24 mouse cellular contexts compared by ENCODE assay signal in the genomic region with DNA sequence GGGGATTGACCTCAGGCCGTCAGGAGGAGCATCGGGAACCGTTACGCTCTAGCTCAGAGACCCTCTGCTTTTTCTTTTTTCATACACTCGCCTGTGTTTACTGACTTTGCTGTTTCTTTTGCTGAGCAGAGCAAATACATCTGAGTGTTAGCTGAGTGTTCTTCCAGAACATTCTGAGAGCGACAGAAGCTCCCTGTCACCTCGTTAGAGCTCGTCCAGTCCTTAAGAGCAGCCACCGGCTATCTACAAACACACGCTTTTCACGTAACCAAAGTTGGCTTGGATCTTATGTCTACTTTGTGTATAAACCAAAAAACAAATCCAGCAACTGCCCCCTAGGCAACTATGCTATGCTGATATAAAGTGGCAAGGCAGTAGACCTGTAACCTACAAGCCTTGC. TPM values are rescaled to one million over a fixed set of nuclear protein-coding genes. Genes with fewer than 3 reads are reported as not detected.
DNase-seq lines count a peak whose midpoint lies in the region; ATAC-seq and TF ChIP-seq lines count a peak whose summit lies in the region.
"Had no signal": no experiment of that assay in that cellular context is flagged by ENCODE, and none has a peak within 500 bp of the region (broad histone marks: within the 10 kb centered on the region; RNA-seq: fewer than 3 reads in every experiment).

No protein-coding gene starts in this region.

- H3K27ac ChIP-seq in heart, embryonic 11.5 days (ENCODE audit: low read depth, low read length), result peak overlapping the region; percentile 86
- H3K27ac ChIP-seq in heart, embryonic 16.5 days (ENCODE audit: low read length), result peak overlapping the region; percentile 93
- peak overlapping the region; percentile 80 for H3K27ac ChIP-seq in lung, postnatal 0 days (ENCODE audit: low read length)
- no peak overlapping the region for H3K27ac ChIP-seq in kidney, embryonic 14.5 days (ENCODE audit: low read depth, low read length)
- H3K27ac ChIP-seq: embryonic facial prominence, embryonic 12.5 days; hindbrain, embryonic 10.5 days; hindbrain, embryonic 15.5 days; kidney, embryonic 15.5 days; liver, embryonic 14.5 days; macrophage had no signal

- ATAC-seq in heart, embryonic 11.5 days (replicated peaks; ENCODE audit: insufficient number of reproducible peaks, low FRiP score, low TSS enrichment), result no peak
- ATAC-seq in heart, embryonic 16.5 days (replicated peaks; ENCODE audit: extremely low read depth, insufficient read depth, low FRiP score), result no peak
- peak; percentile 90 for ATAC-seq in lung, postnatal 0 days
- no peak for ATAC-seq in kidney, embryonic 14.5 days (ENCODE audit: low FRiP score, low TSS enrichment)
- ATAC-seq: CD4-positive, CD25-positive, alpha-beta regulatory T cell, adult 4 months; forebrain, embryonic 14.5 days; inflammation-experienced regulatory T-cells, adult 6 months had no signal

- TF ChIP-seq CTCF in lung, postnatal 0 days (IDR thresholded peaks at IDR 0.05), result 0 out of 2 replicates have a peak, but pooled peaks have one; percentile 2

- 0 out of 2 replicates have a peak overlapping the region, but pooled peaks have one; percentile 16 for H3K9ac ChIP-seq in heart, embryonic 11.5 days (ENCODE audit: low read depth, low read length)
- 0 out of 2 replicates have a peak overlapping the region, but pooled peaks have one; percentile 33 for H3K9ac ChIP-seq in heart, embryonic 16.5 days (ENCODE audit: low read length)
- H3K9ac ChIP-seq in lung, postnatal 0 days (replicated peaks; ENCODE audit: low read depth), result no peak overlapping the region
- H3K9ac ChIP-seq in kidney, embryonic 14.5 days (ENCODE audit: low read depth, low read length), result no peak overlapping the region
- H3K9ac ChIP-seq: embryonic facial prominence, embryonic 12.5 days; hindbrain, embryonic 15.5 days; kidney, embryonic 15.5 days; liver, embryonic 14.5 days had no signal

- peaks cover 11% of the 10 kb centered on the region; the same call in 1 of the 2 replicates for H3K36me3 ChIP-seq in heart, embryonic 11.5 days (ENCODE audit: control insufficient read depth, insufficient read depth, low read length)
- peaks cover 42% of the 10 kb centered on the region for H3K36me3 ChIP-seq in heart, embryonic 16.5 days (ENCODE audit: control insufficient read depth, insufficient read depth)
- H3K36me3 ChIP-seq in lung, postnatal 0 days (ENCODE audit: insufficient read depth, low read length), result no peaks in the 10 kb centered on the region
- no peaks in the 10 kb centered on the region for H3K36me3 ChIP-seq in kidney, embryonic 14.5 days (ENCODE audit: control insufficient read depth, insufficient read depth, low read length)
- H3K36me3 ChIP-seq: embryonic facial prominence, embryonic 12.5 days; hindbrain, embryonic 10.5 days; hindbrain, embryonic 15.5 days; kidney, embryonic 15.5 days had no signal

- no peaks in the 10 kb centered on the region for H3K9me3 ChIP-seq in heart, embryonic 11.5 days (replicated peaks; ENCODE audit: control insufficient read depth, low read length)
- no peaks in the 10 kb centered on the region for H3K9me3 ChIP-seq in heart, embryonic 16.5 days (replicated peaks; ENCODE audit: control insufficient read depth, low read length)
- no peaks in the 10 kb centered on the region for H3K9me3 ChIP-seq in lung, postnatal 0 days (ENCODE audit: low read length)
- no peaks in the 10 kb centered on the region for H3K9me3 ChIP-seq in kidney, embryonic 14.5 days (ENCODE audit: control insufficient read depth, low read length)
- H3K9me3 ChIP-seq: embryonic facial prominence, embryonic 12.5 days; hindbrain, embryonic 10.5 days; hindbrain, embryonic 15.5 days; kidney, embryonic 15.5 days had no signal

- no peaks in the 10 kb centered on the region for H3K4me1 ChIP-seq in heart, embryonic 11.5 days (ENCODE audit: control insufficient read depth, insufficient read depth, low read length)
- H3K4me1 ChIP-seq in heart, embryonic 16.5 days (ENCODE audit: control insufficient read depth, insufficient read depth, low read length), result peaks cover 6% of the 10 kb centered on the region; the same call in 1 of the 2 replicates
- no peaks in the 10 kb centered on the region for H3K4me1 ChIP-seq in lung, postnatal 0 days (ENCODE audit: insufficient read depth, low read depth, low read length)
- no peaks in the 10 kb centered on the region for H3K4me1 ChIP-seq in kidney, embryonic 14.5 days (ENCODE audit: control insufficient read depth, insufficient read depth, low read length)
- H3K4me1 ChIP-seq: embryonic facial prominence, embryonic 12.5 days; hindbrain, embryonic 10.5 days; hindbrain, embryonic 15.5 days; kidney, embryonic 15.5 days had no signal

- peak; percentile 43; the same call in 1 of the 2 replicates for TF ChIP-seq EP300 in lung, postnatal 0 days (IDR thresholded peaks at IDR 0.05)

- DNase-seq in heart, postnatal 25 days (ENCODE audit: low spot score), result no peak
- DNase-seq in heart, adult 18-20 months, result no peak
- peak; percentile 88 for DNase-seq in lung, postnatal 0 days (ENCODE audit: low spot score)
- DNase-seq in lung, adult 18-20 months, result no peak
- DNase-seq: cerebellum, adult 11-12 months; cerebellum, adult 9-11 months; embryo, embryonic 11 days; liver; midbrain, embryonic 14.5 days; thymus, adult 2 months; thymus, postnatal 36 days had no signal

- intact Hi-C loops in heart, postnatal 25 days (cut with DNase I), result no loop called here

- H3K4me2 ChIP-seq in heart, embryonic 11.5 days, result no peak overlapping the region
- no peak overlapping the region for H3K4me2 ChIP-seq in heart, embryonic 16.5 days (ENCODE audit: low read depth, low read length)
- H3K4me2 ChIP-seq in lung, postnatal 0 days (replicated peaks; ENCODE audit: low read depth, low read length), result no peak overlapping the region
- H3K4me2 ChIP-seq in kidney, embryonic 14.5 days (replicated peaks; ENCODE audit: low read depth, low read length), result no peak overlapping the region
- H3K4me2 ChIP-seq: embryonic facial prominence, embryonic 12.5 days; hindbrain, embryonic 15.5 days; kidney, embryonic 15.5 days had no signal

- H3K27me3 ChIP-seq in heart, embryonic 11.5 days (ENCODE audit: control insufficient read depth, insufficient read depth, low read length), result no peaks in the 10 kb centered on the region
- H3K27me3 ChIP-seq in heart, embryonic 16.5 days (ENCODE audit: control insufficient read depth, insufficient read depth, low read length), result no peaks in the 10 kb centered on the region
- H3K27me3 ChIP-seq in lung, postnatal 0 days (replicated peaks; ENCODE audit: insufficient read depth, low read length), result no peaks in the 10 kb centered on the region
- no peaks in the 10 kb centered on the region for H3K27me3 ChIP-seq in kidney, embryonic 14.5 days (ENCODE audit: control insufficient read depth, insufficient read depth, low read length)
- H3K27me3 ChIP-seq: embryonic facial prominence, embryonic 12.5 days; hindbrain, embryonic 15.5 days; kidney, embryonic 15.5 days had no signal

- H3K4me3 ChIP-seq in heart, embryonic 11.5 days (ENCODE audit: low read depth, low read length), result no peak overlapping the region
- no peak overlapping the region for H3K4me3 ChIP-seq in heart, embryonic 16.5 days (ENCODE audit: low read length)
- H3K4me3 ChIP-seq in lung, postnatal 0 days (ENCODE audit: low read depth, low read length), result no peak overlapping the region
- H3K4me3 ChIP-seq in kidney, embryonic 14.5 days (ENCODE audit: low read length), result no peak overlapping the region
- H3K4me3 ChIP-seq: embryonic facial prominence, embryonic 12.5 days; hindbrain, embryonic 10.5 days; hindbrain, embryonic 15.5 days; kidney, embryonic 15.5 days had no signal

- WGBS in heart, embryonic 11.5 days (ENCODE audit: insufficient replicate concordance), result 72% methylated on average over 11 of the region's 11 CpGs
- 55% methylated on average over 11 of the region's 11 CpGs for WGBS in heart, embryonic 16.5 days
- 43% methylated on average over 11 of the region's 11 CpGs for WGBS in lung, postnatal 0 days
- WGBS in kidney, embryonic 14.5 days, result 90% methylated on average over 11 of the region's 11 CpGs

RNA-seq across cellular contexts. Expression of gene Mtr, which starts 26.6 kb away (rescaled TPM):
- polyA plus RNA-seq in heart, embryonic 11.5 days (2014; fragmentation: Nextera tagmentation; extraction: Ambion mirVana), result 17.7 and 19.9 TPM in 2 replicates
- 10 to 100 TPM; 87.6 to 93.6 TPM for total RNA-seq in heart, postnatal 25 days (2021)
- 11.4 and 11.9 TPM in 2 replicates for polyA plus RNA-seq in heart, embryonic 16.5 days (2015; fragmentation: Nextera tagmentation; extraction: Ambion mirVana)
- 100 to 1,000 TPM in 1 of 2 experiments, 10 to 100 TPM in 1; 95.0 to 113 TPM for total RNA-seq in heart, adult 18-20 months (2021)
- polyA plus RNA-seq in lung, postnatal 0 days (2015; fragmentation: Nextera tagmentation; extraction: Ambion mirVana), result 4.9 and 5.2 TPM in 2 replicates
- 7.2 and 19.7 TPM in 2 replicates for polyA plus RNA-seq in kidney, embryonic 14.5 days (2014; fragmentation: Nextera tagmentation; extraction: Ambion mirVana)

RNA-seq across cellular contexts. Expression of gene Actn2, which starts 56.0 kb away (rescaled TPM):
- polyA plus RNA-seq in heart, embryonic 11.5 days (2014; fragmentation: Nextera tagmentation; extraction: Ambion mirVana), result 1,008 and 1,229 TPM in 2 replicates
- 1,000 to 10,000 TPM; 1,826 to 1,902 TPM for total RNA-seq in heart, postnatal 25 days (2021)
- polyA plus RNA-seq in heart, embryonic 16.5 days (2015; fragmentation: Nextera tagmentation; extraction: Ambion mirVana), result 1,874 and 1,903 TPM in 2 replicates
- 1,000 to 10,000 TPM; 1,714 to 1,786 TPM for total RNA-seq in heart, adult 18-20 months (2021)
- 16.1 and 18.7 TPM in 2 replicates for polyA plus RNA-seq in lung, postnatal 0 days (2015; fragmentation: Nextera tagmentation; extraction: Ambion mirVana)
- polyA plus RNA-seq in kidney, embryonic 14.5 days (2014; fragmentation: Nextera tagmentation; extraction: Ambion mirVana), result 0.64 and 1.7 TPM in 2 replicates
- total RNA-seq: monocyte, adult 5-6 weeks had no signal
- polyA plus RNA-seq: macrophage had no signal

Comparison
In these comparisons a context has a peak if more than half of its experiments do, and no peak if none do; other contexts are left out.
1. H3K9ac ChIP-seq: peak in heart, embryonic 11.5 days (single experiment) and heart, embryonic 16.5 days (single experiment); none in lung, postnatal 0 days (single experiment) and kidney, embryonic 14.5 days (single experiment).
2. RNA of gene Actn2, which starts 56.0 kb away (polyA plus RNA-seq): 1,874 to 1,903 TPM in heart, embryonic 16.5 days and 1,008 to 1,229 TPM in heart, embryonic 11.5 days; 16.1 to 18.7 TPM in lung, postnatal 0 days and 0.64 to 1.7 TPM in kidney, embryonic 14.5 days; every median in the first group is over 10 times any median in the second.